Comparison of ENCODE assay signal across 8 mouse cellular contexts in genomic region chr11:106488126-106488561, GRCm38 (mm10). TPM values are rescaled to one million over a fixed set of nuclear protein-coding genes. Genes with fewer than 3 reads are reported as not detected.
DNase-seq lines count a peak whose midpoint lies in the region; ATAC-seq and TF ChIP-seq lines count a peak whose summit lies in the region.

No protein-coding gene starts in this region.

- no peaks in the 10 kb centered on the region for H3K36me3 ChIP-seq in heart, postnatal 0 days (replicated peaks; ENCODE audit: control insufficient read depth, insufficient read depth, low read length)
- no peaks in the 10 kb centered on the region for H3K36me3 ChIP-seq in hindbrain, embryonic 13.5 days

- peak overlapping the region; percentile 93 for H3K27ac ChIP-seq in heart, postnatal 0 days (ENCODE audit: low read depth)
- peak overlapping the region; percentile 85; the same call in 1 of the 2 replicates for H3K27ac ChIP-seq in hindbrain, embryonic 13.5 days

- WGBS in heart, postnatal 0 days = 14% methylated on average over 17 of the region's 17 CpGs
- WGBS in hindbrain, embryonic 13.5 days = 13% methylated on average over 17 of the region's 17 CpGs

- no peaks in the 10 kb centered on the region for H3K9me3 ChIP-seq in heart, postnatal 0 days (replicated peaks; ENCODE audit: control insufficient read depth, low read length)
- H3K9me3 ChIP-seq in hindbrain, embryonic 13.5 days = no peaks in the 10 kb centered on the region

- no peak for DNase-seq in heart, postnatal 0 days (ENCODE audit: low spot score)
- no peak for DNase-seq in heart, postnatal 14 days
- peak; percentile 59 for DNase-seq in mesoderm, embryonic 11.5 days (ENCODE audit: low read depth, low spot score)
- no peak for DNase-seq in left cerebral cortex, postnatal 25 days (ENCODE audit: low spot score in 2 of 2)
- no peak for DNase-seq in left cerebral cortex, adult 8-10 months (ENCODE audit: low spot score in 2 of 2)
- no peak for DNase-seq in cerebellum, adult 18-20 months

- H3K4me3 ChIP-seq in heart, postnatal 0 days (ENCODE audit: low read depth, low read length) = peak overlapping the region; percentile 95
- H3K4me3 ChIP-seq in hindbrain, embryonic 13.5 days = peak overlapping the region; percentile 97

- H3K4me2 ChIP-seq in heart, postnatal 0 days (ENCODE audit: low read depth, low read length) = peak overlapping the region; percentile 98
- peak overlapping the region; percentile 88 for H3K4me2 ChIP-seq in hindbrain, embryonic 13.5 days

- no peak for TF ChIP-seq CTCF in heart, postnatal 0 days (IDR thresholded peaks at IDR 0.05; ENCODE audit: low read depth)

- H3K9ac ChIP-seq in heart, postnatal 0 days (replicated peaks; ENCODE audit: low read depth, low read length) = 0 out of 2 replicates have a peak overlapping the region, but pooled peaks have one; percentile 0
- 0 out of 2 replicates have a peak overlapping the region, but pooled peaks have one; percentile 88 for H3K9ac ChIP-seq in hindbrain, embryonic 13.5 days

- H3K27me3 ChIP-seq in heart, postnatal 0 days (ENCODE audit: control insufficient read depth, insufficient read depth, low read length) = no peaks in the 10 kb centered on the region
- 0 out of 2 replicates have a peak, but pooled peaks cover 3% of the 10 kb centered on the region for H3K27me3 ChIP-seq in hindbrain, embryonic 13.5 days

- H3K4me1 ChIP-seq in heart, postnatal 0 days (ENCODE audit: control insufficient read depth, insufficient read depth) = 0 out of 2 replicates have a peak, but pooled peaks cover 7% of the 10 kb centered on the region
- peaks cover 10% of the 10 kb centered on the region for H3K4me1 ChIP-seq in hindbrain, embryonic 13.5 days (replicated peaks)

- intact Hi-C loops in heart, postnatal 14 days (cut with DNase I) = no loop called here
- intact Hi-C loops in left cerebral cortex, postnatal 25 days (cut with DNase I) = no loop called here

- TF ChIP-seq EP300 in heart, postnatal 0 days (IDR thresholded peaks at IDR 0.05; ENCODE audit: low read depth) = no peak

- no peak for ATAC-seq in heart, postnatal 0 days (ENCODE audit: insufficient read depth, low read depth)
- peak; percentile 50 for ATAC-seq in common myeloid progenitor, adult 5-6 weeks (replicated peaks; ENCODE audit: low read depth, poor library complexity, severe bottlenecking)
- peak; percentile 49 for ATAC-seq in hindbrain, embryonic 13.5 days (ENCODE audit: low FRiP score)

RNA-seq across cellular contexts. Expression of gene Ern1, which starts 0.5 kb away (rescaled TPM):
- total RNA-seq in heart, postnatal 0 days (2014; rRNA removed; ENCODE audit: low replicate concordance) = 5.0 and 8.1 TPM in 2 replicates
- 2.0 and 2.6 TPM in 2 replicates for polyA plus RNA-seq in heart, postnatal 0 days (2015; fragmentation: Nextera tagmentation; extraction: Ambion mirVana)
- 10 to 100 TPM in 1 of 2 experiments, 1 to 10 TPM in 1; 9.9 to 10.9 TPM for total RNA-seq in heart, postnatal 14 days (2021)
- 21.1 and 32.6 TPM in 2 replicates for total RNA-seq in common myeloid progenitor, adult 5-6 weeks (2017)
- polyA plus RNA-seq in hindbrain, embryonic 13.5 days (2015; fragmentation: Nextera tagmentation; extraction: Ambion mirVana) = 5.9 and 6.1 TPM in 2 replicates
- total RNA-seq in left cerebral cortex, postnatal 25 days (2021) = 1 to 10 TPM; 8.4 to 9.8 TPM
- total RNA-seq in left cerebral cortex, adult 8-10 months (2022) = 10 to 100 TPM in 1 of 4 experiments, 1 to 10 TPM in 3; 8.2 to 10.5 (median 9.2) TPM
